Mouse (Mus musculus) T-helper 1 cell (primary cell): ENCODE data around the gene Cerk.
"Not testable (repeated sequence)": the region's sequence is repeated elsewhere in the genome, so short reads cannot be mapped to it uniquely, and the experiment has no call there.

Experiments
- in situ Hi-C: fragments of 300-600 bp; cut with MboI, MseI; formaldehyde crosslinking; loops from one replicate; pipeline ENCODE4 v1.15.1; 2025; ENCODE audit warnings: high pct_unique_total_duplicates

Gene Cerk

DNA sequence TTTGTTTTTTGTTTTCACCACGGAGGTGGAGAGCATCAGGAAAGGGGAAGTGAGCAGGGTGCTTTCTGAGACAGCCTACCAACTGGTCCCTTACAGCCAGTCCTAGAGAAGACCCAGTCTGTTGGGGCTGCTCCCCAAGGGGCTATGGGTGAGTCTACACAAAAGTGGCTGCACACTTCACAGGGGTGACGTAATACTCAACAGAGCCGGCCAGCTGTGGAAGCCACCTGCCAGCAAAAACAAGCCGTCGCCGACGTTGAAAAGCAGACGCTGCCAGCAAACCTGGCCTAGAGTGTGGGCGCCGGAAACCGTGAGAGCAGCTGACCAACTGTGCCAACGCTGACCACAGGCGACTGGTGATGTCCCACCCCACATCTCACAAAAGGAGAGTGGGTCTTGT is 3.3 kb downstream of the Cerk start:
- in situ Hi-C loops = no loop called here

DNA sequence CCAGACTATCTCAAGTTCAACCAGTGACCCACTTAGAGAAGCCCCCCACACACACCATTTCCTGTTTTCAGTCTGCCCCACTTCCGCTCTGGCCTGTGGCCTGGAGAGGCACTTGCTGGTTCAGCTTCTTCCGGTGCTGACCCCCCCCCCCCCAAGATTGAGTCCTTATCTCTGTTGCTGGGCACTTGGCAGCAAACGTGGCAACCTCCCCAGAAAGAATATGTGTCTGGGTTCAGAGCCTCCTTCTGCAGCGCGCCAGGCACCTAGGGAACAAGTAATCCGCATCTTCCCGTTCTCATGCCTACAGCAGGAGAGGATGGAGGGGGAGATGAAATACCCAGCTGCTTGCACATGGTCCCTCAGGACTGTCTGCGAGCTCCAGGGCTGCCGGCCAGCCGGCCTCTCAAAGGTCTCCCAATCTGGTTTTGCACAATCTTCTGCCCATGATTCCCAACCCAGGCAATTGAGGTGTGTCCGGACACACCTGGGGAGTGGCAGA is 4.0 kb downstream of the Cerk start:
- in situ Hi-C loops = no loop called here

DNA sequence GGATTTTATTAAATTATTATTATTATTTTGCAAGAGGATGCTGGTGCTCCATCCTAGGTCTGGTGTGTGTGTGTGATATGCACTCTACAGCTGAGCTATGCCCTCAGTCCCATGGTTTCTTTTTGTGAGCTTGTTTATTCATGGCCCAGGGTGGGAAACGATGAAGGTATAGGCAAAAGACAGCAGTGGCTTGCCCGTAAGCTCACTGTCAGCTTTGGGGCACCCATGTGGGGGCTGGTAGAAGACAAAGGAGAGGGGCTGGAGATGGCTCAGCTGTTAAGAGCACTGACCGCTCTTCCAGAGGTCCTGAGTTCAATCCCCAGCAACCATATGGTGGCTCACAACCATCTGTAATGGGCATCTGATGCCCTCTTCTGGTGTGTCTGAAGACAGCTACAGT is 4.6 kb downstream of the Cerk start:
- in situ Hi-C loops = not testable (repeated sequence)

DNA sequence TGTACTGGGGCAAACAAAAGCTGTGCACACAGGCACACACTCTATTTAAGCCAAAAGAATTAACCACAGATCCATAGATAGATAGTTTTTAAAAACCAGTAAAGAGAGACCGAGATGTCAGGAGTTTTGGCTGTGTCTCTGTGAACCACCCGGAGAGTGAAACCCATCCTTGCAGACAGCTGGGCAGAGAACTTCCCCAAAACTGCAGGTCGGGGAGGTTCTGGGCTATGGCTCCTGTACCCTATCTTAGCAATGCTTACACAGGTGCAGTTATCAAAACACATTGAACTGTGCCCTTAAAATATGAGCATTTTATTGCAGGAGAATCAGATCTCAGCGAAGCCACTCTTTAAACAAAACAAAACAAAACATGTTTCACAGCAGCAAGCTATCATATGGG is 5.5 kb downstream of the Cerk start:
- in situ Hi-C loops = no loop called here

DNA sequence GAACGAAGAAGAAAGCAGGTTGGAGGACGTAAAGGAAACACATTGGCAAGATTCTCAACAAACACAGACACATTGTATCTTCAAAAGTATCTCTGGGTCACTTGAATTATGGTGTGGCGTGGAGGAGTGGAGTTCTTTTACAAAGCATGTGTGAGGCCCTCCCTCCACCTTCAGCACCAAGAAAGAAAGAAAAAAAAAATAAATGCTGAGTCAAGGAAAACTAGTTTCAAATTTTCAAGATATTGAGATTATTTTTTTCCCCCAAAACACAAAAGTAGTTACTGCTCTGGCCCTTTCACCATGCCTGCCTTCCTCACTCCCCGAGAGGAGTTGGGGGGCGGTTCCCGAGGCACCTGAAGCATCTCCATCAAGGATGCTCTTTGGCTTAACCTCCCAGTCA is 7.3 kb downstream of the Cerk start:
- in situ Hi-C loops = no loop called here

DNA sequence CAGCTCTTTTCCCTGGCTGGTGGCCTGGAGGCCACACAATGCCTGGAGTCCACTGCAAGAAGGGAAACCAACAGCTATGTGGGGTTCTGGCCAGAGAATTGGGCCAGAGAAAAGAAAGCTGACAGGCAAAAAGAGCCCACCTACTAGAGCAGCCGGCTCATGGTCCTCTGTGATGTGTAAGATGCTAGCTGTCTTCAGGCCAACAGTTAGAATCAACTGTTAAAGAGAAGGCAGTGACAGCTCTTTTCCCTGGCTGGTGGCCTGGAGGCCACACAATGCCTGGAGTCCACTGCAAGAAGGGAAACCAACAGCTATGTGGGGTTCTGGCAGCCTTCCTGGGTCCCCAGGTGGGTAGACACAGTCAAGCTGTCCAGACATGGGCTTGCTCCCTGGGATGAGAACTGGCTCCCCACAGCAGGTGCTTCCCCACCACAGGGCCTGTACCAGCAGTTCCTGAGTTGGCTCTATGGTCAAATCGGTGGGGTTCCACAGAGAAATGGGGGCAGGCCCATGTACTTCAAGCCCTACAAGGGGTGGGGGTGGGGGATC is 8.2 kb downstream of the Cerk start:
- in situ Hi-C loops = not testable (repeated sequence)

DNA sequence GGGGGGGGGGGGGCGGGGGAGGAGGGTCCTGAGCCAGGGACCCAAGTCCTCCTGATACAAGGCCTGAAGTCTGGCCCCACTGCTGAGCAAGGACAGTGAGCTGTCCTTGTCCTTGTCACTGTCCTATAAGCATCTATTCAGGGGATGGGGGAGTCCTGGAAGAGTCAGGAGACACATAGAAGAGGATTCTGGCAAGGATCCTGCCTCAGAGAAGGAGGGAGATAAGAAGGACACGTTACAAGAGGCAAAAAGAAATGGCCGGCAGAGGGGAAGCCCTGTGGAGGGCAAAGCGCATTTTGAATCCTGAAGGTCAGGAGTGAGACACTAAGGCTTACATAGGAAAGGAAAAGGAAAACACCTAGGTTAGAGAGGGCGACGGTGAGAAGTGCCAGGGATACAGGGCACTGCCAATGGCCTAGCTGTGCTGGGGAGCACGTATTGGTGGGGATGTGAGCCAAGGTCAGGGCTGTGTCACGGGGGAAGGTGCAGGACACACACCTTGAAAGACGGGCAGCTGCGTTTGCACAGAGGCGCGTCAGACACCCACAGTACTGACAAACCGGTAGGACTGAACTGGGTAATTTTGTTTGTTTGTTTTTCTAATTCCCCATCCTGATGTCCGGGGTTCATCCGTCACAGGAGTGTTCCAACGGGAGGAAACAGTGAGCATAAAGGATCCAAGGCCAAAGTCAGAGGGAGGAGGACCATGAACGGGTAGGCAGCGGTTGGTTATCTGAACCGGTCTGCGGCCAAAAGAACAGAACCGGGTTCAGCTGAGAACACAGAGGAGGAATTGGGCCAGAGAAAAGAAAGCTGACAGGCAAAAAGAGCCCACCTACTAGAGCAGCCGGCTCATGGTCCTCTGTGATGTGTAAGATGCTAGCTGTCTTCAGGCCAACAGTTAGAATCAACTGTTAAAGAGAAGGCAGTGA is 8.9 kb downstream of the Cerk start:
- in situ Hi-C loops = no loop called here

DNA sequence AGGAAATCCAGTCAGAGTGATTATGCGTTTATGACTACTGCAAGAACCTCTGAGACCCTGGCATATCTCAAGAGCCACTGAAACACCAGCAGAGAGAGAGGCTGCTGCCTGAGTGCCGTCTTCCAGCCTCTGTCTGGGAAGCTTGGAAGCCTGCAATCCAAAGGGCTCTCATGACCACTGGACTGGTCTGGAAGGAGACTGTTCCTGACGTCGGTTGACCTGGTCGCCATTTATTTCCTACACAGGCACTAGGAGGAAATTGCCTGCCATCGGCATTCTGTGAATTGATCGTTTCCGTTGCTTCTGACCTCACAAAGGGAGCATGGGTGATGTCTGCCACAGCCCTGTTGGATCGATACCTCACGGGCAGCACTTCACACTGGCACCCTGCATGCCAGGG is 9.8 kb downstream of the Cerk start:
- in situ Hi-C loops = no loop called here

DNA sequence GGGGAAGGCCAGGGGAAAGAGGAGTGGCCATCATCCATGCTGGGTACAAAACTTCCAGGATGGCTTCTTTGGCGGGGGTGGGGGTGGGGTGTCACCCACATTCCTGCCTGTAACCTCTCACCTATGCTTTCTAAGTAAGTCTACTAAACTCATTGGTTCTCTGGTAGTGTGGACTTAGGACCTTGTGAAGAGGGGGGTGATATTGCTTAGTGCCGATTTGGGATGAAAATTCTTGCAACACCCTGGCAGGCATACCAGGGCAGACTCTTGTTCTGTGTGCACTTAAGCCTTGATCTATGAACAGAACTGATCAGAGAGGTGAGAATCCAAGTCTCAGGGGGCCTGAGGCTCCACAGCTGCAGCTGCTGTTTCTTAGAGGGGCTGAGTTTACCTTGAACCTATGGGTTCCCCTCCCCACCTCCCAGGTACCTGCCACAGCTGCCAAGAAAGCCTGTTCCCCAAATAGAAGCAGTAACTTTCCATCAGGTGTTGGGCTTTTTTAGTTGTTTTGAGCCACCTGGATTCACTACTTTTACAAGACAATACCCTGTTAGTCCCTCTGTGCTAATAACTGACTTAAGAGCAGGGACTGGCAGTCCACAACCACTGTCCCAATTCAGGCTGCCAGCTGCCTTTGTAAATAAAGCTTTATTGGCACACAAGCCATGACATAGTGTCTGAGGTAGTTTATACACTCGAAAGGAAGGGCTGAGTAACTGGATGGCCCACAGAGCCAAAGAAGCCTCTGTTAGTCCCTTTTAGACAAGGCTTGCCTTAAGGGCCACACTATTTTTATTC is 10.5 kb downstream of the Cerk start:
- in situ Hi-C loops = no loop called here

DNA sequence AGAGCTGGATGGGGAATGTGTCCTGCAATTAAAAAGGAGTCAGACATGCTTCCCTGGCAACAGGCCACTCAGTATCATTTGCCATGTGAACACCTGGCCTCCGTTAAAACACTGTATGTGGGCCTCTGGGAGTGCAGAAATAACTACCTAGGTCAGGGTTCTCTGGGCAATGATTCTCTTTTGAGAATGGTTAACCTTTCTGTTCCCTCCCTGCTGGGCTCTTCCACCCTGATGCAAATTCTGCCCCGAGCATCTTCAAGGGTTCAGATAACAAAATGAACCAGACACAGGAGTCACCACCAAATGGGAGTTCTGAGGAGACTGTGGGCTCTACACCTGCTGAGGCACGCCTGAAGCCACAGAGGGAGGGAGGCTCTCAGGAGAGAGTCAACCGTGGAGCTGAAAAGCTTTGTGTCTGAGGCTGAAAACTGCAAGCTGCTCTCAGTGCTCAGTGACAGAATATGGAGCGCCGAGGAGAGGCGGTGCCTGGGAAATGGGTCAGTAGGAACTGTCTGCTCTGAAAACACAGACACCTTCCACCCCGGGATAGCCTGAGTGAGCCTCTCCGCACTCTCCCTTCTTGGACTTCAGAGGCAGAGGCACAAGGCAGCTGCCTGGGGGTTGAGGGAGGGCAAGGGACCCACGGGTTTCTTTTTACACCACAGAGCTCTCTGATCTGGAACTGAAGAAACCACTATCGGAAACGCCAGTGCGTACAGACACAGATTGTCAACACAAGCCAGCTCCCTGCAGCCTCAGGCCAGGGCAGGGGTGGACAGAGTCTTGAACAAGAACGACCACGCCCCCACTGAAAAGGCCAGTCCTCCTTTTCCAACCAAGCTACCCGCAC is 12.6 kb downstream of the Cerk start:
- in situ Hi-C loops = no loop called here

DNA sequence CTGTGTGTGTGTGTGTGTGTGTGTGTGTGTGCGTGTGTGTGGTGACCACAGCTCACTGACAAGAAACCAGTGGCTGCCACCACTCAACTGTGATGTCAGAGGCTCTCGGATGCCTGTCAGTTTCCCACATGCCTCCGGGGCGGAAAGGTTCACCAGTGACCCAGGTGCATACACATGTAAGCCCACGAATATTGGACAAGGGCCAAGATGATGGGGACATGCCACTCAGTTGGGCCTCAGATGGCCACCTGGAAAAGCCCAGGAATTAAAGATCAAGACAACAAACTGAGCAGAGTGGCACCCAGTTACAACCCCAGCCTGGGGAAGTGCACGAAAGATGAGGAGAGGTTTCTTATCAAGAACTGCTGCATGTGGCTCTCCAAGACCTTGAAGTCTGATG is 13.4 kb downstream of the Cerk start:
- in situ Hi-C loops = no loop called here

DNA sequence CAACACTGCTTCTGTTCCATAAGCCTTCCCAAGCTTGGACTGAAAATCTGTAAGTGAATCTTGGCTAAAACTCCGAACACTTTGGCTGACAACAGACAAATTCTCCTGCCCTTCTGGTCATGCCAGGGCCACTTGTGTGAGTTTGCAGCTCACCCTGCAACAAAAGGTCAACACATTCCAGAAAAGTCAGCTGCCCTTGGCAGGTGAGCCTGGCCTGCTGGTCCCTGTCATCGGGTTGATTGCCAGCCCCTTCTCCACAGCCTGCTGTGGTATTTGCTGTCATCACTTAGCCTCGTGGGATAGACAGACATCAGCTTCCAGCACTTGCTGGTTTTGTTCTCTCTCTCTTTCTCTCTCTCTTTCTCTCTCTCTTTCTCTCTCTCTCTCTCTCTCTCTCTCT is 13.8 kb downstream of the Cerk start:
- in situ Hi-C loops = no loop called here

DNA sequence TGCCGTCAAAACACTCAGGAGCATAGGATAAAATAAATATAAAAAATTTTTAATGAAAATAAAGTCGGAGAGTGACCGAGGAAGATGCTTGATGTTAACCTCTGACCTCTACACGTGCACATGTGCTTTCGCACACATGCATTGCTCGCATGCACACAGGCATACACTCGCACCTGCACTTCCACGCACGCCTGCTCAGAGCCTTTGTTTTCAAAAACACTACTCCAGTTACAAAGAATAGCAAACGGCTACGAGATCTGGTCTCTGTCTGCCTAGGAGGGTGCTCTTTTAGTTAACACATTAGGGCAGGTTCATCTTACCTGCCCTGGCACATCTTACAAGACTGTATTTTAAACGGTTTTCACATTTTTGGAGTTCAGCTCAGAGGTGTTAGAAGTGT is 14.6 kb downstream of the Cerk start:
- in situ Hi-C loops = no loop called here

DNA sequence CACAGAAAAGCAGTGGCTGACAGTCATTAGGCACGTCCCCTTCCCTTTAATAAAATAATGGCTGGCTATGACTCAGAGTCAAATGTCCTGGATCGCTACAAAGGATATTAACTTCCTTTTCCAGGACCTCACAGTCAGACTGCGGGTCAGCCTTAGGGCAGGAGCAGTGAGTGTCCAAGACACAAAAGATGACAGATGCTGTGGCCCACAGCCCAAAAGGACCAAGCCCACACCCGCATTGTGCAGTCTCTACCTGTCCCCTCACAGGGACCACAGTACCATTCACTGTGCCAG is 16.2 kb downstream of the Cerk start:
- in situ Hi-C loops = no loop called here

DNA sequence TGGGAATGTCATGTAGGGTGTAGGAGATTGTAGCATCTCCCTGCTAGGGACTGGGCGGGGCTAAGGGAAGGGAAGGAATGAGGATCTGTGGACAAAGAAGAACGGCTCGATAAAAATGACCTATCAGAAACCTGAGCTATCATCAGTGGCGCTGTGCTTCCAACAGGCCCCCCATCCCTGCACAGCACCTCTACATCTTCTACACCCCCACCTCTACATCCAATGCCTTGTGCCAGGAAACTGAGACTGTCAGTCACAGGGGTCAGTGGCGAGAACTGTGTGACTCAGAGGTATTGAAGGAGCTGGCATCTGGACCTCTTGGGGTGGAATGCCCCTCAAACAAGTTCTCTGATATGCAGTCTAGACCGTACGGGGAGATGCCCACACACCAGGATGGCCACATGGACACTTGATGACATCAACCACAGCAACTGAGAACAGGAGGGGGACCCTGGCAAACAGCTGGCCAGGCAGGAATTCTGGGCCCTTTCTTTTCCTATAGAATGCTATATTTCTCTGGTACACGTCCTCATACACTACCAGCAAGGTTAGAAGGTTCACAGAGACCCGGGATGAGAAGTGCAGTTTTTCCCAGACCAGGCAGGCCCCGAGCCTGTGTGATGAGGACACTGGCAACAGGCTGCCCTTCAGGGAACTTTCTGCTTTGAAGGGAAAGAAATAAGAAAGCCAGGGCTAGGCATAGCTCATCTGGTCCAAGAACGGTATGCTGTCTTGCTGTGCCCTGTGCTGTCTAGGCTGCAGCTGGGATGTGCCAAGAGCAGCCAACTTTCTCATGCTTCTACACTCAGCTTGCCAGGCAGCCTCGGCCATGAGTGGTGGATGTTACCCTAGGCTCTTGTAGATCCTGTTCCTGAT is 16.8 kb downstream of the Cerk start:
- in situ Hi-C loops = no loop called here

DNA sequence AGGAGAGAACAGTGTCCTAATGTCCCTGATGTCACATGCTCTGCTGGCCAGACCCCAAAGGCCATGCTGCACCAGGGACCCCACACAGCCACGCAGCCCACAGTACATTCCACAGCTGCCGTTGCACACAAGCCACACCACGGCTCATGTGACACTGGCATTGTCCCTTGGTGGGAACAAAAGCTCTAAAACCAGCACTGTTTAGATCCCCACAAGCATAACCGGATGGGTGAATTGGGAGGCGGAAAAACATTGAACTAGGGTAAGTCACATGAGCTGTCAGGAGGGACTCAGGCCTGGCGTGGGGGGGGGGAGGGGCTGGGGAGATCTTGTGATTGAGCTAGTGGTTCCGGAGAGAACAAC is 17.5 kb downstream of the Cerk start:
- in situ Hi-C loops = no loop called here

DNA sequence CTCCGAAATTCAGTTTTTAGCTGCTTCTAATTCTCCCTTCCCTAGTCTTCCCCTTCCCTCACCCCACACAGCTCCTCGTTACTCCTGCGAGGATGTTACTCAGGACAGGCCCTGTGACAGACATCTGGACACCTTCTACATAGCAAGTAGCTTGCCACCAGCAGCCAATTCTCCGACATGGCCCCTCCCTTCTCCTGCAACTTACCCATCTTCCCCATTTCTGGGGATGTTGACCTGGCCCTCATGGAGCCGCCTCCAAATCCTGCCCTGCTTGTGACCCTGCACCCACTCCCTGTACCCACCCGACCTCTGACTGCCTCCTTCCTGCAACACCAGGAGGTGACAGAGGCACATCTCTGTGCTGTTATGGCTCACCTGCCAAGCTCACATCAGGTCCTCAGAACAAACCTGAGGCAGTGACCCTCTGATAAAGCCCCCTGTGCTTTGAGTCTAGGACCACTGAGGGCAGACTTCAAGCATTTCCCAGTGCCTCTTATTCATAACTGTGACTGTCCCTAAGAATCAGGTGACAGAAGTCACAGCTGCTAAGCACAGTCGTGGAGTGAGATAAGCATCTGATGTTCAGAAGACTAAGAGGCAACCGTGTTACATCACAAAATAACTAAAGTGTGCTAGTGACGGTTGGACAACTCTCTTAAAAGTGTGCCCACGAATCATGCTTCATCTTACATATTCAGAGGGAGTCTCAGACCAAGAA is 18.0 kb downstream of the Cerk start:
- in situ Hi-C loops = no loop called here

DNA sequence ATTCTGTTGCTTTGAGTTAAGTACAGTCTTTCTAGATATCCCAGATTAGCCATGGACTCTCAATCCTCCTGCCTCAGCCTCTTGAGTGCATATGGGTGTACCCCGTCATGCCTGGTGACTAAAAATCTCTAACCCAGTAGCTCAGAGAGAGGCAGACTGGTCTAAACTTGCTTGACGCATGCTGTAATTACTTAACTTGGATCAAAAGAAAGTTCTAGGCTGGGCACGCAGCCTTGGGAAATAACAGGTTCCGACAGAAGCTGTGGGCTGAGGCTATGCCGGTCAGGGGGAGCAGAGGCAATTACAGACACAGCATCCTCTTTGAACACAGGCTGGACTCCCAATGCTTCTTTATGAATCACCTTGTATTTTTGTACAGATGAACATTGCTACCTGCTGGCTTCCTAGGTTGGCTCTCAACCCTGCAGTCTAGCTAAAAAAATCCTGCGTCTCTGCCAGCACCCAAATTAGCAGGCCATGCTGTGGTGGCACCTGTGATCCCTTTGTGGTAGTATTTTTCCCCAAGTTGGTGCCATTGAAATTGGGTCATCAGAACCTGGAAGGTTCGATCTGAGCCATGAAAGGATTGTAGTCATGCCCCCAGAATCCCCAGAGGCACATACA is 18.8 kb downstream of the Cerk start:
- in situ Hi-C loops = no loop called here

DNA sequence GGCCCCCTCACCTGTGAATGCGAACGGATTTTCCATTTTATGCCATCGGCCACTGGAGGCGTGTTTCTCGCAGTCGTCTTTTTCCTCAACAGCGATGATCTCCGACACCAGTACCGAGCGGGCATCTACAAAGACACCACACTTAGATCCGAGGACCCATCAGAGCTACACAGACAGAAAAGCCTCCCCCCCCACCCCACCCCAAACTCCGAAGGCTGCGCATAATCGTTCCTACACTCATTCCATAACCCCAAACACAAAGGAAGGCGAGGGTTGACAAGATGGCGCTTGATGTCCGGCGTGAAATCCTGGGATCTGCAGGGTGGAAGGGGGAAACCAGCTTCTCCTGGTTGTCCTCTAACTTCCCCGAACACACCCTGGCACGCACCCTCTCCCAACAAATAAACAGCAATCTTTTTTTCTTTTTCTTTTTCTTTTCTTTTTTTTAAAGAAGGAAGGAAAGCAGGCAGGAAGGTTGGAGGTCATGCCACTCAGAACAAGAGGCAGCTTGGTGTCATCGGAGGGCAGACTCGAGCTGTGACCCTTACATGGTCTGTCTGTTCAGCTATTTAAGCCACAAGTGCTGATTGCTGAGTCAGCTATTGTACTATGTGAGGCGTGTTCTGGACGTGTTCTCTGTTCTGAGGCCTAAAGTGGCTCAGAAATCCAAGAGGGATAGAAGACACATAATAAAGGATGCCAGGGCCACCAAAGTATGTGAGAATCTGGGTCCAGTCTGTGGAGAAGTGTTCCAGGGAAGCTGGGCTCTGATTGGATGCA is 19.9 kb downstream of the Cerk start:
- in situ Hi-C loops = no loop called here
